Mouse (Mus musculus): ENCODE data around the gene Zbtb25.
A peak's percentile ranks its signal among the peaks of the same experiment; 100 is the strongest.

The Zbtb25 gene

GRCm38 (mm10) chr12:76369206-76369977 is at the start of gene Zbtb25:
Gene Zbtb25 (minus strand): TSS chr12:76369602.
- DNase-seq (ENCODE audit: low spot score): peak; percentile 65

- DNase-seq (ENCODE audit: low spot score): no peak
Observed at GRCm38 (mm10) chr12:76418346-76418745, 48.9 kb upstream of the Zbtb25 start.

DNA sequence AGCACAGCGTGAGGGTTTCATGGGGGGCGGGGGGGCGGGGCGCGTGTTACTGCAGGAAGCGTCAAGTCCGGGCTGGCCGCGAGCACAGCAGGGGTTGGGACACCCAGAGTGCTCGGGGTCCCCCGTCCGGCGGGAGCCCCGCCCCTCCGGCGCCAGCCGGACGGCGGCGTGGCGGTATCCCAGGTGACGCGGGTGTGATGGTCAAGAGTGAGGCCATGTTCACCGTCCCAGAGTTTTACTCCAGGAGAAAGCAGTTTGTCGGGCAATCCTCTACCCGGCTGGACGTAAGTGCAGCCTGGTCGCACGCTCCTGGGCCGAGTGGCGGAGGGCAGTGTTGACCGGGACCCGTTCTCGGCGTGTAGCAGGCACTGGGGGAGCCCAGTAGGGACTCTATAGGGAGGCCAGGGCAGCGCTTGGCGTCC is 48.0 kb upstream of the Zbtb25 start, which contains the start of gene Ppp1r36:
Ppp1r36 (plus strand) TSS at position 106 of the 422 bp plus-strand sequence.
- no peak for DNase-seq (ENCODE audit: low spot score)

- no peak for DNase-seq (ENCODE audit: low spot score)
Observed at GRCm38 (mm10) chr12:76415383-76416010, 46.1 kb upstream of the Zbtb25 start.

GRCm38 (mm10) chr12:76409166-76409565 is 39.8 kb upstream of the Zbtb25 start:
- no peak for DNase-seq (ENCODE audit: low spot score)

DNA sequence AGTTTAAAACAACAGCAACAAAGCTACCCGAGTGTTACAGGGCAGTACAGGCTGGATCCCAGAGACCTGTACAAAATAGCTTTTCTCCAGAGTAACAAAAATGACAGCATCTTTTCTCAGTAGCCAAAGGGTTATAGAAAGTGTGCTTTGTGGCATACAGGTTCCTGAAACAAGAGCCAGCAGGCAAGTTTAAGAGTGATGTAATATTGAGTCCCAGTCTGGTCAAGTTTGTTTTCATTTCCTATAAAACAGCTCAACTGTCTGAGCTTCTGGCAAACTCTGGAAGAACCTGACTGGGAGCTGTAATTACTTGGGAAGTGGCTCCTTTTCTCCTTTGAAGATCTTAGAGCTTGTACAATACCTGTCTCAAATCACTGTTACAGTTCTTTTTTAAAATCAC is 37.8 kb upstream of the Zbtb25 start:
- DNase-seq (ENCODE audit: low spot score): no peak

GRCm38 (mm10) chr12:76405971-76406370 is 36.6 kb upstream of the Zbtb25 start:
- no peak for DNase-seq (ENCODE audit: low spot score)

DNA sequence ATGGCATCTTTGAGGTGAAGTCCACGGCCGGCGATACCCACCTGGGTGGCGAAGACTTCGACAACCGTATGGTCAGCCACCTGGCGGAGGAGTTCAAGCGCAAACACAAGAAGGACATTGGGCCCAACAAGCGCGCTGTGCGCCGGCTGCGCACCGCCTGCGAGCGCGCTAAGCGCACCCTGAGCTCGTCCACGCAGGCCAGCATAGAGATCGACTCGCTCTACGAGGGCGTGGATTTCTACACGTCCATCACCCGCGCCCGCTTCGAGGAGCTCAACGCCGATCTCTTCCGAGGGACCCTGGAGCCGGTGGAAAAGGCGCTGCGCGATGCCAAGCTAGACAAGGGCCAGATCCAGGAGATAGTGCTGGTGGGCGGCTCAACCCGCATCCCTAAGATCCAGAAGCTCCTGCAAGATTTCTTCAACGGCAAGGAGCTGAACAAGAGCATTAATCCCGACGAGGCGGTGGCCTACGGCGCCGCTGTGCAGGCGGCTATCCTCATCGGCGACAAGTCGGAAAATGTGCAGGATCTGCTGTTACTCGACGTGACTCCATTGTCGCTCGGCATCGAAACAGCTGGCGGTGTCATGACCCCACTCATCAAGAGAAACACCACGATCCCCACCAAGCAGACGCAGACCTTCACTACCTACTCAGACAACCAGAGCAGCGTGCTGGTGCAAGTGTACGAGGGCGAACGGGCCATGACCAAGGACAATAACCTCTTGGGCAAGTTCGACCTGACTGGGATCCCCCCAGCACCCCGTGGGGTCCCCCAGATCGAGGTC is 36.0 kb upstream of the Zbtb25 start:
- no peak for DNase-seq (ENCODE audit: low spot score)

DNA sequence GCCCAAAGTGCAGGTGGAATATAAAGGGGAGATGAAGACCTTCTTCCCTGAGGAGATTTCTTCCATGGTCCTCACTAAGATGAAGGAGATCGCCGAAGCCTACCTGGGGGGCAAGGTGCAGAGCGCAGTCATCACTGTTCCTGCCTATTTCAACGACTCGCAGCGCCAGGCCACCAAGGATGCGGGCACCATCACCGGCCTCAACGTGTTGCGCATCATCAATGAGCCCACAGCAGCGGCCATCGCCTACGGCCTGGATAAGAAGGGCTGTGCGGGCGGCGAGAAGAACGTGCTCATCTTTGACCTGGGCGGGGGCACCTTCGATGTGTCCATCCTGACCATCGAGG is 35.4 kb upstream of the Zbtb25 start:
- DNase-seq (ENCODE audit: low spot score): no peak

GRCm38 (mm10) chr12:76403886-76404537 is 34.6 kb upstream of the Zbtb25 start, which contains the start of gene Hspa2:
Gene Hspa2 (plus strand): TSS chr12:76404176.
- DNase-seq (ENCODE audit: low spot score): peak; percentile 97

GRCm38 (mm10) chr12:76402991-76403885 is 33.8 kb upstream of the Zbtb25 start:
- no peak for DNase-seq (ENCODE audit: low spot score)

GRCm38 (mm10) chr12:76401674-76402073 is 32.3 kb upstream of the Zbtb25 start:
- no peak for DNase-seq (ENCODE audit: low spot score)

DNA sequence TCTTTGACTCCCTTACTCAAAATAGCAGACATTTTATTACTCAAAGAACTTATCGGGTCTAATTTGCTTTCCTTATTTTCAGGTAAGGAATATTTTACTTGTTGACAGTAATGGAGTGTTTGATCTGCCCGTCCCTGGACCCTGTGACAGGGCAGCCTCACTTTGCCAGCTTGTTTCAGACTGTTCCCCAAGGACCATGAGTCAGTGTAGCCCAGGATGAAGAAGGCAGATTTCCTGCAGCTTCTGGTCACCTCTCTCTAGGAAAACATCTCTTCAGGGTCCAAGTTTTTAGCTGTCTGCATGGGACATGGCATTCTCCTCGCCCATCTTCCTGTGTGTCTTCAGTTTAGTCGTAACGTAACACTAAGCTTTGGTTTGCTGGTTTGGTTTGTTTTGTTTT is 27.9 kb upstream of the Zbtb25 start:
- no peak for DNase-seq (ENCODE audit: low spot score)

DNA sequence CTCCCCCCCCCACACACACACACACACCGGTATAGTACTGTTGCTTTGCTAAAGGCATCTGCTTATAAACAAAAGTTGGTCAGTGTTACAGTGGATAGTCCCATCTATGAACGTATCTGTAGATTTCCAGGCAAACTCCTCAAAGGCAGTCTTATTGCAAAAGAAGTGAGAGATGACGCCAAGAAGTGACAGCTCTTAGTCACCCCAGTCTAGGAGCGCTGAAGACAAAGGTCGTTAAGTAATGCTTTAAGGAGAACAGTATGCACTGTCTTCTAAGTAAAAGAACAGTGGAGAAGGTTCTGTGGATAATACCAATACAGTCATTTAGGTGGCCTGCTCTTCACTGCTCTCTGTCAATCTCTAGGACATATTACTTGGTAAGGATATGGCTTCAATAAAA is 23.6 kb upstream of the Zbtb25 start:
- no peak for DNase-seq (ENCODE audit: low spot score)

DNA sequence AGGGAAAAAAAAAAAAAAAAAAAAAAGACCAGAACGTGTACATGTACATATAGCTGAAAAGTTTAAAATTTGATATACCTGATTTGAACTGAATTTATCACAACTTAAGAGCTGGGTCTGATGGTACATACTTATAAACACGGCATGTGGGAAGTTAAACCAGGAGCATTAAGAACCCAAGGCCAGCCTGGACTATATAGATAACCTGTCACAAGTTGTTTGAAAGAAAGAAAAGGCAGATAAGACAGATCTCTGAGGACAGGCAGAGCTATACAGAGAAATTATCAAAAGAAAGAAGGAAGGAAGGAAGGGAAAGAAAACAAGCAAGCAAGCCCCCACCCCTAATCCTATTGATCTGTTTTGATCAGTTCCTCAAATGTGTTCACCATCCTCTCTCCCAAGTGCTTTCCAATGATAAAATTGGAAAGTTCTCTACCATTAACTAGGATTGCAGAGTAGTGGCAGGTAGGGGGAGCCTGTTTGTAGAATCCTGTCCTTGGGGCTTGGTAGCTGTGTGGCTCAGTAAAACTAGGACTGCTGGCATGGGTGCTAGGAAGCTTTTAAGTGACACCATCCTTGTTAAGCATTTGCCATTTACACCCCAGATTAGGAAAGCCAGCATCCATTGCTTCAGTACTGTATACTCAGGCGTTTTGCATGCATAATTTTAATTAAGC is 22.3 kb upstream of the Zbtb25 start:
- no peak for DNase-seq (ENCODE audit: low spot score)

DNA sequence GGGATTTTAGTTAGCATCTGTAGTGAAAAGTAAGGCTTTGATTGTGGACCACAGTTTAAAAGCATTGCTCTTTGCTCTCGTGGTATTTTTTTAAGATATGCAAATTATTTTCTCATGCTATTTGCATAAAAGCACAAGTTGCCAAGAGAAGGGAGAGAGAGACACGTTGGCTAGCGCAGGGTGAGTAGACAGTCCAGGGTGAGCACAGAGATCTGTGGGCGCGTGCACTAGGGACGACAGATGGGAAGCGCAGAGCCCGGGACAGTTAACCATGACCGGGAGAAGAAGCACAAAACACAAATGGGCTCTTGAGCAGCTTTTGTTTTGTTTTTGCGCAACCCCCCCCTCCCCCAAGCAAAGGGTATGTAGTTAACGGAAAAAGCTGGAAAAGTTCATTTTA is 19.4 kb upstream of the Zbtb25 start:
- DNase-seq (ENCODE audit: low spot score): no peak

DNA sequence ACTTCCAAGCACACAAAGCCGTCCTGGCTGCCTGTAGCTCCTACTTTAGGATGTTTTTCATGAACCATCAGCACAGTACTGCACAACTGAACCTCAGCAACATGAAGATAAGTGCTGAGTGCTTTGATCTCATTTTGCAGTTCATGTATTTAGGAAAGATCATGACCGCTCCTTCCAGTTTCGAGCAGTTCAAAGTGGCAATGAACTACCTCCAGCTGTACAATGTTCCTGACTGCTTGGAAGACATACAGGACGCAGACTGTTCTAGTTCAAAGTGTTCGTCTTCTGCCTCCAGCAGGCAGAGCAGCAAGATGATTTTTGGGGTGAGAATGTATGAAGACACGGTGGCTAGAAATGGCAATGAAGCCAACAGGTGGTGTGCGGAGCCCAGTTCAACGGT is 15.9 kb upstream of the Zbtb25 start:
- no peak for DNase-seq (ENCODE audit: low spot score)

- DNase-seq (ENCODE audit: low spot score): no peak
Observed at GRCm38 (mm10) chr12:76380151-76380550, 10.7 kb upstream of the Zbtb25 start.

DNA sequence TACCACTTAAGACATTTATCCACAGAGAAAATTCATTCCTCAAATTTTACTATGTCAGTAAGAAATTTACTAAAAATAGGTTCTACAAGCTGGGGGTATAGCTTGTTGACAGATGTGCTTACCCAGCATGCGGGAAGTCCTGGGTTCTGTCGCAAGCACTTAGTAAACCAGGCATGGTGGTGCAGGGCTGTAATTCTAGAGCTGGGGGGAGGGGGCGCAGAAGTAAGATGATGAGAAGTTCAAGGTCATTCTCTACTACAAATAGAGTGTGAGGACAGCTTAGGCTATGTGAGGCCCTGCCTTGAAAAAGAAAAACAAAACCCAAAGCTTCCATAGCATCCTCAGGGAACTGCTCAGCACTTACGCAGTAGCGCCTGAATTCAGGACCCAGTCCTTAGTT is 9.2 kb upstream of the Zbtb25 start:
- DNase-seq (ENCODE audit: low spot score): no peak

- DNase-seq (ENCODE audit: low spot score): no peak
Observed at GRCm38 (mm10) chr12:76377726-76378125, 8.3 kb upstream of the Zbtb25 start.

DNA sequence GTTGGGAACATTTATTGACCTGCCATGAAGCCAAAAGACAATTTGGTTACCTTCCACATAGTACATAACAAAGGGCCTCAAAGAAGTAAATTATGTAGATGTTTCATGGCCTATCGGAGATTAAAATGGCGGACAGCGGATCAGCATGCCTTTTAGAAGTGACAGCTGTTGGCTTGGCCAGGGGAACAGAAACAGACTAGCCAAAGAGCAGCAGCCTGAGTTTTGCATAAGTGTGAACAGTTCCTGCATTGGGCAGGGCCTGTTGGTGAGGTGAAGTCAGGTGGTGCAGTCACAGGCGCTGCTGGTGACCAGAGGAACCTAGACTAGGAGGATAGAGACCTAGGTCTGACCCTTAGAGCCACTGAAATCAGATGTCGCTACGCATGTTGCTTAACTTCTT is 7.7 kb upstream of the Zbtb25 start:
- no peak for DNase-seq (ENCODE audit: low spot score)

Data from c-Kit-positive CD71-positive TER-119-positive erythroid progenitor cells, embryonic 14.5 days (primary cell).